Mouse (Mus musculus): ENCODE measurements around the gene Psd4. TPM values are rescaled to one million over a fixed set of nuclear protein-coding genes. Genes with fewer than 3 reads are reported as not detected.

The Psd4 gene
- total RNA-seq, 2 experiments from 2014 or later: 5.6 to 26.3 TPM

GRCm38 (mm10) chr2:24385111-24385961, 18.0 kb downstream of the Psd4 start:
- peak; percentile 70 for ATAC-seq (replicated peaks; ENCODE audit: low FRiP score, poor library complexity, severe bottlenecking)

- no peak for ATAC-seq (replicated peaks; ENCODE audit: low FRiP score, poor library complexity, severe bottlenecking)
Measured at GRCm38 (mm10) chr2:24386158-24386963, 19.0 kb downstream of the Psd4 start.

GRCm38 (mm10) chr2:24386964-24387320, 19.6 kb downstream of the Psd4 start:
- ATAC-seq (replicated peaks; ENCODE audit: low FRiP score, poor library complexity, severe bottlenecking): 0 out of 2 replicates have a peak, but pooled peaks have one; percentile 47

GRCm38 (mm10) chr2:24387361-24388283, 20.2 kb downstream of the Psd4 start:
- ATAC-seq (replicated peaks; ENCODE audit: low FRiP score, poor library complexity, severe bottlenecking): no peak

GRCm38 (mm10) chr2:24393251-24393650, 25.9 kb downstream of the Psd4 start:
- no peak for ATAC-seq (replicated peaks; ENCODE audit: low FRiP score, poor library complexity, severe bottlenecking)

GRCm38 (mm10) chr2:24397115-24397514, 29.7 kb downstream of the Psd4 start:
- no peak for ATAC-seq (replicated peaks; ENCODE audit: low FRiP score, poor library complexity, severe bottlenecking)

- no peak for ATAC-seq (replicated peaks; ENCODE audit: low FRiP score, poor library complexity, severe bottlenecking)
Measured at GRCm38 (mm10) chr2:24400711-24401110, 33.3 kb downstream of the Psd4 start.

- no peak for ATAC-seq (replicated peaks; ENCODE audit: low FRiP score, poor library complexity, severe bottlenecking)
Measured at GRCm38 (mm10) chr2:24405345-24406012, 38.1 kb downstream of the Psd4 start.

GRCm38 (mm10) chr2:24407701-24408485, 40.5 kb downstream of the Psd4 start:
- no peak for ATAC-seq (replicated peaks; ENCODE audit: low FRiP score, poor library complexity, severe bottlenecking)

- ATAC-seq (replicated peaks; ENCODE audit: low FRiP score, poor library complexity, severe bottlenecking): peak; percentile 70; the same call in 1 of the 2 replicates
Measured at GRCm38 (mm10) chr2:24409166-24409565, 41.8 kb downstream of the Psd4 start.

GRCm38 (mm10) chr2:24413172-24413571, 45.8 kb downstream of the Psd4 start:
- ATAC-seq (replicated peaks; ENCODE audit: low FRiP score, poor library complexity, severe bottlenecking): no peak

GRCm38 (mm10) chr2:24413677-24414076, 46.3 kb downstream of the Psd4 start:
- ATAC-seq (replicated peaks; ENCODE audit: low FRiP score, poor library complexity, severe bottlenecking): no peak

GRCm38 (mm10) chr2:24416668-24417067, 49.3 kb downstream of the Psd4 start:
- ATAC-seq (replicated peaks; ENCODE audit: low FRiP score, poor library complexity, severe bottlenecking): no peak

- ATAC-seq (replicated peaks; ENCODE audit: low FRiP score, poor library complexity, severe bottlenecking): no peak
Measured at GRCm38 (mm10) chr2:24417106-24417505, 49.7 kb downstream of the Psd4 start.

- ATAC-seq (replicated peaks; ENCODE audit: low FRiP score, poor library complexity, severe bottlenecking): no peak
Measured at GRCm38 (mm10) chr2:24417564-24417963, 50.2 kb downstream of the Psd4 start.

GRCm38 (mm10) chr2:24421211-24421863, 54.0 kb downstream of the Psd4 start:
- ATAC-seq (replicated peaks; ENCODE audit: low FRiP score, poor library complexity, severe bottlenecking): no peak

GRCm38 (mm10) chr2:24422815-24423214, 55.4 kb downstream of the Psd4 start:
- ATAC-seq (replicated peaks; ENCODE audit: low FRiP score, poor library complexity, severe bottlenecking): no peak

GRCm38 (mm10) chr2:24425630-24426029, 58.2 kb downstream of the Psd4 start:
- no peak for ATAC-seq (replicated peaks; ENCODE audit: low FRiP score, poor library complexity, severe bottlenecking)
